Mouse (Mus musculus) adrenal gland, adult 10 weeks (tissue): ENCODE data around the gene Cst7. TPM values are rescaled to one million over a fixed set of nuclear protein-coding genes. Genes with fewer than 3 reads are reported as not detected.

Experiments
- polyA plus RNA-seq: library from polyadenylated mRNA; stranded (reverse); fragments of 350-450 nt; fragmentation: Illumina TruSeq; extraction: RNeasy Lipid Tissue Mini Kit (QIAGEN cat#74804); gene quantifications from one replicate; pipeline ENCODE4 v1.2.3, GENCODE M21; 2014; ENCODE audit warnings: low read depth, low replicate concordance

Cst7 gene
- polyA plus RNA-seq = not detected

DNA sequence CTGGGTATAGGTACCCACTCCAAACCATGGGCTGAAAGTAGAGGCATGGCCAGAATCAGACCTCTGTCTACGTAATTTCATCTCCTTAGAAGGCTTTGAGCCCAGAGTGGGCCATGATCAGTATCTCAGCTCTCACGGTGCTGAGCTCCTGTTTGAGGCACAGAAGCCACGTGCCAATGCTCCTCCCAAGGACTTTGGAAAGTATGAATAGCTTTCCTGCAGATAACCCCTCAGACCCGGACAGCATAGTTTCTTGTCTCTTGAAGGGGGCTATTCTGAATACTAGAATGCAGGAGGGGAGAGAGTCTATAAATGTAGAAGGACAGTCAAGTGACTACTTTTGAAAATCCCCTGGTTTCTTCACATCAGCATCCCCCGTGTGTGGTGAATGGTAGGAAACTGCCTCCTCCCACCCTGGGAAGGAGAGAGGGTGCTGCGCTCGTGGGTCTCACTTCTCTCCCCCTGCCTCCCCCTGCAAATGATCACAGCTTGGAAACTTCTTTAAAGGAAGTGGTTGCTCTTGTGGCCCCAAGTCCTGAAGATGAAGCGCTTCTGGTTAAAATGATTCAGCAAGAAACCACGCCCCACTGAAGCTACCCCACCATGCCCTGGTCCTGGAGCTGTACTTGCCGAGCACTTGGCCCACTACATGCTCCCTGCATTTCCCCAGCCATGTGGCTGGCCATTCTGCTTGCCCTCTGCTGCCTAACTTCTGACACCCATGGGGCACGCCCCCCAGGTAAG lies at the start of gene Cst7:
TSS of gene Cst7 (plus strand) at position 569 of the 744 bp plus-strand sequence.

DNA sequence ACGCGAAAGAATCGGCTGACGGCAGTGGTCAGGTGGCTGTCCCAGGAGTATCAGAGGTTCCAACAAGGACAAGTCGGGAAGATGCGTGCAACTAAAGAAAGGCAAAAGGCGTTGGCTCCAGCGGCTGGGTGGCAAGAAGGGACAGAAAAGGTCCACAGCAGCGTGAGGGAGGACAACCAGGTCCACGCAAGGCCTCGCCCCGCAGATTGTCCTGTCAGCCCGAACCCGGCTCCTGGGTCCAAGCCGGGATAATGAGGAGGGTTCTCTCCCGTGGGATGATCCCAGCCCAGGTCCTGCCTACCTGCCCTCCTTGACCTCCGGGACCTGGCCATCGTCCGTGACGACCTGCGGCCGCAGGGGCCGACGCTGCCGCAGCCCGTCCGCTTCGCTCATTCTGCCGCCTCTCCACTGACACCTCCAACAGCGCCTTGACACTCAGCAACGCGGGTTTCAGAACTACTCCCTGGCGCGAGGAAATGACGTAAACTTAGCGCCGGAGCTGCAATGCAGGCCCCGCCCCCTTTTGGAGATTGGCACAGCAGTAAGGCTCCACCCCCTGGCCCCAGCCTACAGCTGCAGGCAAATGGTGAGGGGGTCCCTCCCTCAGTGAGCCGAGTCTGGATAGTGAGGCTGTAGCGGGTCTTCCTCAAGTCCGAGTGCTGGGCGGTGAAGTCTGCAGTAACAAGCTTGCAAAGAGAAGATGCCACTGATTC lies 38.0 kb downstream of the Cst7 start, which contains the start of gene Apmap:
TSS of gene Apmap (minus strand) at position 481 of the 713 bp plus-strand sequence.

Other genes starting within 250 kb of the Cst7 start
- gene Gm10130, start 246.7 kb upstream of the Cst7 start, polyA plus RNA-seq = 7.2 TPM
- gene 3300002I08Rik, start 207.7 kb upstream of the Cst7 start, polyA plus RNA-seq = 12.9 TPM
- gene Zfp442, start 118.9 kb upstream of the Cst7 start, polyA plus RNA-seq = 22.2 TPM
- gene Zfp345, start 85.3 kb upstream of the Cst7 start, polyA plus RNA-seq = 2.6 TPM
- 197 TPM for gene Apmap, start 38.2 kb downstream of the Cst7 start, polyA plus RNA-seq
- 18.5 TPM for gene Acss1, start 98.1 kb downstream of the Cst7 start, polyA plus RNA-seq
- not detected for gene Vsx1, start 118.9 kb downstream of the Cst7 start, polyA plus RNA-seq
- 0.64 TPM for gene Entpd6, start 178.6 kb downstream of the Cst7 start, polyA plus RNA-seq
- 7.7 TPM for gene Pygb, start 216.3 kb downstream of the Cst7 start, polyA plus RNA-seq